Mouse (Mus musculus) limb, embryonic 11.5 days (tissue): ENCODE measurements around the gene Arhgap30. TPM values are rescaled to one million over a fixed set of nuclear protein-coding genes. Genes with fewer than 3 reads are reported as not detected.

ENCODE experiments used
- ATAC-seq: fragments of 200-750 bp; cut with Nextera tagmentation; 2 replicates; pipeline ENCODE4 v1.8.0; 2017; ENCODE audit warnings: low read depth; ENCODE audit not compliant: insufficient number of reproducible peaks, low FRiP score, low TSS enrichment
- DNase-seq: peaks from one replicate; pipeline ENCODE4 v3.0.0-alpha.2; 2015; ENCODE audit warnings: low spot score
- H3K27ac ChIP-seq: fragments of 300-500 bp; sonication (generic); replicated peaks from 2 replicates; pipeline ENCODE4 v1.5.1; 2014; ENCODE audit warnings: low read depth, mild to moderate bottlenecking, low read length
- H3K27me3 ChIP-seq: fragments of 300-500 bp; sonication (generic); 2 replicates; pipeline ENCODE4 v1.6.1; 2014; ENCODE audit warnings: mild to moderate bottlenecking, low read length, mixed read lengths; ENCODE audit not compliant: control insufficient read depth, insufficient read depth
- H3K36me3 ChIP-seq: fragments of 300-500 bp; sonication (generic); 2 replicates; pipeline ENCODE4 v1.6.1; 2014; ENCODE audit warnings: mild to moderate bottlenecking, low read length, moderate library complexity, mixed read lengths; ENCODE audit not compliant: control insufficient read depth, insufficient read depth
- H3K4me1 ChIP-seq: fragments of 300-500 bp; sonication (generic); 2 replicates; pipeline ENCODE4 v1.6.1; 2014; ENCODE audit warnings: low read length, mixed read lengths; ENCODE audit not compliant: control insufficient read depth, insufficient read depth
- H3K4me2 ChIP-seq: fragments of 300-500 bp; sonication (generic); 2 replicates; pipeline ENCODE4 v1.6.1; 2014; ENCODE audit warnings: low read depth, mild to moderate bottlenecking, moderate library complexity; ENCODE audit not compliant: severe bottlenecking
- H3K4me3 ChIP-seq: fragments of 300-500 bp; sonication (generic); 2 replicates; pipeline ENCODE4 v1.5.1; 2014; ENCODE audit warnings: low read depth, low read length
- H3K9ac ChIP-seq: fragments of 300-500 bp; sonication (generic); 2 replicates; pipeline ENCODE4 v1.6.1; 2014; ENCODE audit warnings: mild to moderate bottlenecking, low read length
- H3K9me3 ChIP-seq: fragments of 300-500 bp; sonication (generic); 2 replicates; pipeline ENCODE4 v1.6.1; 2016; ENCODE audit warnings: low read length; ENCODE audit not compliant: control insufficient read depth
- WGBS: fragments of 180-500 bp; shearing (Covaris S2); extraction: QIAGEN DNeasy Blood & Tissue Kit; methylation state at CpG from one replicate; pipeline ENCODE4 v1.1.7; 2014; 5-methylcytosine and 5-hydroxymethylcytosine counted together
- polyA plus RNA-seq: library from polyadenylated mRNA; unstranded; fragments of >200 nt; fragmentation: Nextera tagmentation; extraction: Ambion mirVana; gene quantifications from 2 replicates; pipeline ENCODE4 v1.2.1, GENCODE M21; 2014

Gene Arhgap30
- polyA plus RNA-seq, 1 experiment from 2014 or later, result 0.55 TPM

- no peak overlapping the region for H3K4me2 ChIP-seq
- WGBS, result 78% methylated on average over 5 of the region's 5 CpGs
- H3K36me3 ChIP-seq, result no peaks in the 10 kb centered on the region
- no peak overlapping the region for H3K9ac ChIP-seq
- no peak overlapping the region for H3K4me3 ChIP-seq
- no peaks in the 10 kb centered on the region for H3K4me1 ChIP-seq
- no peaks in the 10 kb centered on the region for H3K9me3 ChIP-seq
- ATAC-seq (no peak), DNase-seq (no peak)
- no peaks in the 10 kb centered on the region for H3K27me3 ChIP-seq
- no peak overlapping the region for H3K27ac ChIP-seq
These were observed 63.8 kb downstream of the Arhgap30 start for GRCm38 (mm10) chr1:171452522-171452921.

GRCm38 (mm10) chr1:171452923-171453322 is 64.2 kb downstream of the Arhgap30 start:
- ATAC-seq (no peak), DNase-seq (no peak)
- Histone ChIP-seq H3K27ac (no peak overlapping the region), H3K36me3 (no peaks in the 10 kb centered on the region), H3K4me1 (no peaks in the 10 kb centered on the region), H3K4me2 (no peak overlapping the region), H3K27me3 (no peaks in the 10 kb centered on the region), H3K4me3 (no peak overlapping the region), H3K9ac (no peak overlapping the region), H3K9me3 (no peaks in the 10 kb centered on the region)
- 75% methylated on average over 5 of the region's 5 CpGs for WGBS

- Histone ChIP-seq H3K4me2 (no peak overlapping the region), H3K27me3 (no peaks in the 10 kb centered on the region), H3K4me1 (0 out of 2 replicates have a peak, but pooled peaks cover 3% of the 10 kb centered on the region), H3K9ac (no peak overlapping the region), H3K4me3 (no peak overlapping the region), H3K27ac (no peak overlapping the region), H3K9me3 (no peaks in the 10 kb centered on the region), H3K36me3 (no peaks in the 10 kb centered on the region)
- 77% methylated on average over 6 of the region's 6 CpGs for WGBS
- no peak for DNase-seq
- ATAC-seq, result no peak
These were observed 66.2 kb downstream of the Arhgap30 start for GRCm38 (mm10) chr1:171454926-171455325.

- Histone ChIP-seq H3K9ac (no peak overlapping the region), H3K4me1 (0 out of 2 replicates have a peak, but pooled peaks cover 3% of the 10 kb centered on the region), H3K4me2 (no peak overlapping the region), H3K4me3 (no peak overlapping the region), H3K36me3 (no peaks in the 10 kb centered on the region), H3K27ac (no peak overlapping the region), H3K9me3 (no peaks in the 10 kb centered on the region), H3K27me3 (no peaks in the 10 kb centered on the region)
- 93% methylated on average over 1 of the region's 1 CpGs for WGBS
- no peak for ATAC-seq
- DNase-seq, result no peak
These were observed 68.8 kb downstream of the Arhgap30 start for GRCm38 (mm10) chr1:171457568-171457967.

GRCm38 (mm10) chr1:171459791-171460190 is 71.0 kb downstream of the Arhgap30 start:
- Histone ChIP-seq H3K9me3 (no peaks in the 10 kb centered on the region), H3K27ac (no peak overlapping the region), H3K27me3 (no peaks in the 10 kb centered on the region), H3K4me1 (0 out of 2 replicates have a peak, but pooled peaks cover 3% of the 10 kb centered on the region), H3K9ac (no peak overlapping the region), H3K4me2 (no peak overlapping the region), H3K36me3 (no peaks in the 10 kb centered on the region), H3K4me3 (no peak overlapping the region)
- no peak for DNase-seq
- no peak for ATAC-seq
- 37% methylated on average over 5 of the region's 5 CpGs for WGBS

Other genes starting within 250 kb of the Arhgap30 start
- 267 and 288 TPM in 2 replicates for gene Sdhc, start 238.4 kb upstream of the Arhgap30 start, polyA plus RNA-seq
- 0.61 and 0.68 TPM in 2 replicates for gene Mpz, start 238.2 kb upstream of the Arhgap30 start, polyA plus RNA-seq
- 2.7 and 4.3 TPM in 2 replicates for gene Pcp4l1, start 192.7 kb upstream of the Arhgap30 start, polyA plus RNA-seq
- gene Nr1i3, start 175.0 kb upstream of the Arhgap30 start, polyA plus RNA-seq, result 0.15 and 0.21 TPM in 2 replicates
- 25.4 and 26.4 TPM in 2 replicates for gene Tomm40l, start 166.4 kb upstream of the Arhgap30 start, polyA plus RNA-seq
- gene Apoa2, start 163.9 kb upstream of the Arhgap30 start, polyA plus RNA-seq, result 2.8 and 4.6 TPM in 2 replicates
- gene Fcer1g, start 154.6 kb upstream of the Arhgap30 start, polyA plus RNA-seq, result 13.2 and 13.6 TPM in 2 replicates
- gene Adamts4, start 138.5 kb upstream of the Arhgap30 start, polyA plus RNA-seq, result 5.5 and 5.6 TPM in 2 replicates
- gene Ndufs2, start 137.6 kb upstream of the Arhgap30 start, polyA plus RNA-seq, result 260 and 264 TPM in 2 replicates
- 68.9 and 78.2 TPM in 2 replicates for gene B4galt3, start 118.6 kb upstream of the Arhgap30 start, polyA plus RNA-seq
- 65.0 and 71.0 TPM in 2 replicates for gene Ppox, start 107.8 kb upstream of the Arhgap30 start, polyA plus RNA-seq
- 111 and 114 TPM in 2 replicates for gene Usp21, start 101.0 kb upstream of the Arhgap30 start, polyA plus RNA-seq
- 111 and 115 TPM in 2 replicates for gene Ufc1, start 93.9 kb upstream of the Arhgap30 start, polyA plus RNA-seq
- 51.7 and 55.7 TPM in 2 replicates for gene Dedd, start 59.8 kb upstream of the Arhgap30 start, polyA plus RNA-seq
- gene Nit1, start 43.3 kb upstream of the Arhgap30 start, polyA plus RNA-seq, result 29.2 and 31.9 TPM in 2 replicates
- gene Pfdn2, start 43.3 kb upstream of the Arhgap30 start, polyA plus RNA-seq, result 61.8 and 68.3 TPM in 2 replicates
- 1.4 and 2.3 TPM in 2 replicates for gene Klhdc9, start 28.2 kb upstream of the Arhgap30 start, polyA plus RNA-seq
- gene Nectin4, start 18.9 kb upstream of the Arhgap30 start, polyA plus RNA-seq, result 2.9 and 3.1 TPM in 2 replicates
- 114 and 124 TPM in 2 replicates for gene Usf1, start 22.4 kb downstream of the Arhgap30 start, polyA plus RNA-seq
- 3.2 and 3.3 TPM in 2 replicates for gene Tstd1, start 29.9 kb downstream of the Arhgap30 start, polyA plus RNA-seq
- 26.7 and 28.4 TPM in 2 replicates for gene F11r, start 48.6 kb downstream of the Arhgap30 start, polyA plus RNA-seq
- gene Alyref2, start 114.5 kb downstream of the Arhgap30 start, polyA plus RNA-seq, result 7.1 and 10.3 TPM in 2 replicates
- gene Itln1, start 146.3 kb downstream of the Arhgap30 start, polyA plus RNA-seq, result not detected in 2 replicates
- gene Cd244a, start 170.2 kb downstream of the Arhgap30 start, polyA plus RNA-seq, result not detected in 2 replicates
- gene Ly9, start 218.5 kb downstream of the Arhgap30 start, polyA plus RNA-seq, result not detected in 2 replicates